Mouse (Mus musculus) forebrain, postnatal 0 days (tissue): ENCODE measurements around the gene Mcm9. TPM values are rescaled to one million over a fixed set of nuclear protein-coding genes. Genes with fewer than 3 reads are reported as not detected.

Experiments
- ATAC-seq: fragments of 200-750 bp; cut with Nextera tagmentation; 2 replicates; pipeline ENCODE4 v1.8.0; 2017; ENCODE audit warnings: mild to moderate bottlenecking, moderate library complexity
- DNase-seq: peaks from one replicate; pipeline ENCODE4 v3.0.0-alpha.2; 2015
- H3K27ac ChIP-seq: fragments of 300-500 bp; sonication (generic); 2 replicates; pipeline ENCODE4 v1.5.1; 2014; ENCODE audit warnings: low read depth, mild to moderate bottlenecking, antibody characterized with exemption, low read length, moderate library complexity, mixed read lengths
- H3K27me3 ChIP-seq: fragments of 300-500 bp; sonication (generic); 2 replicates; pipeline ENCODE4 v1.6.1; 2014; ENCODE audit warnings: mild to moderate bottlenecking, low read length, mixed read lengths; ENCODE audit not compliant: insufficient read depth
- H3K36me3 ChIP-seq: fragments of 300-500 bp; sonication (generic); 2 replicates; pipeline ENCODE4 v1.6.1; 2014; ENCODE audit warnings: mild to moderate bottlenecking, moderate library complexity; ENCODE audit not compliant: insufficient read depth
- H3K4me1 ChIP-seq: fragments of 300-500 bp; sonication (generic); 2 replicates; pipeline ENCODE4 v1.6.1; 2014; ENCODE audit warnings: antibody characterized with exemption; ENCODE audit not compliant: insufficient read depth
- H3K4me2 ChIP-seq: fragments of 300-500 bp; sonication (generic); 2 replicates; pipeline ENCODE4 v1.6.1; 2014; ENCODE audit warnings: low read depth, mild to moderate bottlenecking, moderate library complexity
- H3K4me3 ChIP-seq: fragments of 300-500 bp; sonication (generic); 2 replicates; pipeline ENCODE4 v1.5.1; 2014; ENCODE audit warnings: low read depth, low read length, mixed read lengths
- H3K9ac ChIP-seq: fragments of 300-500 bp; sonication (generic); 2 replicates; pipeline ENCODE4 v1.6.1; 2014; ENCODE audit warnings: mild to moderate bottlenecking
- H3K9me3 ChIP-seq: fragments of 300-500 bp; sonication (generic); 2 replicates; pipeline ENCODE4 v1.6.1; 2016; ENCODE audit warnings: low read length
- CTCF ChIP-seq: sonication (generic); IDR thresholded peaks from 2 replicates; pipeline ENCODE4 v1.5.1; 2016; ENCODE audit warnings: antibody characterized with exemption, control low read depth, low read depth
- WGBS: fragments of 180-500 bp; shearing (Covaris S2); extraction: QIAGEN DNeasy Blood & Tissue Kit; methylation state at CpG from one replicate; pipeline ENCODE4 v1.1.7; 2014; 5-methylcytosine and 5-hydroxymethylcytosine counted together
- polyA plus RNA-seq: library from polyadenylated mRNA; unstranded; fragments of >200 nt; fragmentation: Nextera tagmentation; extraction: Ambion mirVana; gene quantifications from 2 replicates; pipeline ENCODE4 v1.2.1, GENCODE M21; 2015
- total RNA-seq: library from RNA; depleted of rRNA; stranded (reverse); fragments of >200 nt; gene quantifications from 2 replicates; pipeline ENCODE4 v1.2.3, GENCODE M21; 2014

The Mcm9 gene
- total and polyA plus RNA-seq, 2 experiments from 2014 or later, result 4.5 to 5.4 TPM

DNA sequence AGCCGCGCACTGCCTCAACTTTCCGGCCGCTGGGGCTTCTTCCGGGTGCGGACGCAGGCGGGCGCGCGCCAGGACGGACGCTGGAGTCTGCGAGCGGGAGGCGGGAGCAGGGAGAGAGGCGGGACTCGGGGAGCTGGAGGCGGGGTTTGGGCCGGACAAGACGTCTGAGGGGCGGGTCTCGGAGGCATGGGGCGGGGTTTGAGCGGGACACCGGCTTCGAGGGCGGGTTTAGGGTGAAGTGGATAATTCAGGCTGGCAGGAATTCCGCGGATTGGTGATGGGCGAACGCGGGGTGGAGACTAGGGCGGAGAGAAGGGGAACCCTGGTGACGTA is 355 bp downstream of the Mcm9 start:
- TF ChIP-seq CTCF, result no peak
- no peaks in the 10 kb centered on the region for H3K27me3 ChIP-seq
- H3K4me2 ChIP-seq, result peak overlapping the region; percentile 53
- H3K36me3 ChIP-seq, result no peaks in the 10 kb centered on the region
- H3K27ac ChIP-seq, result peak overlapping the region; percentile 85
- H3K9me3 ChIP-seq, result no peaks in the 10 kb centered on the region
- WGBS, result 3% methylated on average over 35 of the region's 35 CpGs
- H3K4me3 ChIP-seq, result peak overlapping the region; percentile 93
- DNase-seq, result peak; percentile 96
- peak; percentile 95 for ATAC-seq
- H3K9ac ChIP-seq, result peak overlapping the region; percentile 62
- H3K4me1 ChIP-seq, result no peaks in the 10 kb centered on the region

DNA sequence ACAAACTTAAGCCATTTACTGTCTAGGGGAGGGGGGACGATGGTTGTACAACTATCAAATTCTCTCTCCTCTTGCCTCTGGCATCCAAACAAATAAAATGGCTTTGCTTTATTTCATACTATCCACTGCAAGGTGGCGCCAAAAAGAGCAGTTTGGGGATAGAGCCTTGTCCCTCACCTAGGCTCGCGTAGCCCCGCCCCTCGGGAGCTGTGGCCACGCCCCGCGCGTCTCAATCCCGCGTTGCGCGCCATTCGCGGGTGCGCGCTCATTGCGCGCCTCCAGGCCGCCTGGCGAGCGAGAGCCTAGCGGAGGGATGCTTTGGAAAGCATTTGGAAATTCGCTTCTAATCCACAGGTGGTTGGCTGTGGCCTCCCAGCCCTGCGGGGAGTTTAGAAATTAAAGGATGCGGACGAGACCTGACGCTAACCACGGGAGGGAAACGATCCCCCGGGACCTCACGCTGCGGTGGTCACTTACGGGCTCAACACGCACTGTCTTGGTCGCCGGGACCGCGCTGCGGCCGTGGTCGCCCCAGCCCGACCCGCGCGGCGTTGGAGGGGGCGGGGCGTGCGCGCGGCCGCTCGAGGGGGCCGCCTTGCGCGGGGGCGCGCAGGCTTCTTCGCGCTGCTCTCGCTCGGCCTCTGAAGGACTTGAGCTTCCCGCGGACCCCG is 857 bp downstream of the Mcm9 start:
- H3K9me3 ChIP-seq, result no peaks in the 10 kb centered on the region
- peak overlapping the region; percentile 53 for H3K4me2 ChIP-seq
- no peaks in the 10 kb centered on the region for H3K27me3 ChIP-seq
- TF ChIP-seq CTCF, result peak; percentile 63
- H3K4me1 ChIP-seq, result no peaks in the 10 kb centered on the region
- peak overlapping the region; percentile 93 for H3K4me3 ChIP-seq
- ATAC-seq (peak; percentile 83), DNase-seq (peak; percentile 94)
- under 1% methylated on average over 66 of the region's 67 CpGs for WGBS
- peak overlapping the region; percentile 85 for H3K27ac ChIP-seq
- peak overlapping the region; percentile 62 for H3K9ac ChIP-seq
- H3K36me3 ChIP-seq, result no peaks in the 10 kb centered on the region

DNA sequence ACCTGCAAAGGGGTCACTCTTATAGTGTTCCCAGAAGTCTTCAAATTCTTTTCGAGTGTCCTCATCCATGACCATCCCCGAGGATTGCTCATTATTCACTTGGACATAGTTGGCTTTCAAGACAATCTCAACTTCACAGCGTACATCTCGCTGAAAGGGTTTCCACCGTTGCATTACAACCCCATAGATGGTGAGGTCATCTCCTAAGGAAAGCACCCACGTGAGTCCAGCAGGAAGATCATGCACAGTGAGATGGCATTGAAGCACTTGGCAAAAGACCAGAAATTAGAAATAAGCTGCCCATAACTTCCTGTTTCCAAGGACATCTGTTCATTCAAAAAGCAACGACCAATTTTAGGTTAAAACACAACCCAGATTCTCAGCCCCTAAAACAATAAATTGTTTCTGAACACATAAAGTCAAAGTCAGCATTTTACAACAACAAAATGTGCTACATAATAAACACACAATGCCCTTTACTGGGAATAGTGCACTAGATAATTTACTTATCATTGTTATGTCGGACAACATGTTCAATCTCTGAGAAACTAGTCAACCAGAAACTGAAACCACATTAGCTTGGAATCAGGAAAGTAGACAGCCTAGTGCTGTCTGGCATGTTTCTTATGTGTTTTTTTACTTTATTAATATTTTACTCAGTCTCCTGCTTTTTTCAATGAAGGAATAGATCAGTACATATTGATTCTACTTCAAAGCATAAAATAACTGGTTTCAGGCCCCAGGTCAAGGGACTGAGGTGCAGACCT is 14.2 kb downstream of the Mcm9 start:
- Histone ChIP-seq H3K4me2 (no peak overlapping the region), H3K4me1 (no peaks in the 10 kb centered on the region), H3K27me3 (no peaks in the 10 kb centered on the region), H3K4me3 (no peak overlapping the region), H3K9ac (no peak overlapping the region), H3K9me3 (no peaks in the 10 kb centered on the region), H3K36me3 (peaks cover 10% of the 10 kb centered on the region; the same call in 1 of the 2 replicates), H3K27ac (no peak overlapping the region)
- DNase-seq (no peak), ATAC-seq (no peak)
- TF ChIP-seq CTCF, result no peak
- 82% methylated on average over 8 of the region's 8 CpGs for WGBS

DNA sequence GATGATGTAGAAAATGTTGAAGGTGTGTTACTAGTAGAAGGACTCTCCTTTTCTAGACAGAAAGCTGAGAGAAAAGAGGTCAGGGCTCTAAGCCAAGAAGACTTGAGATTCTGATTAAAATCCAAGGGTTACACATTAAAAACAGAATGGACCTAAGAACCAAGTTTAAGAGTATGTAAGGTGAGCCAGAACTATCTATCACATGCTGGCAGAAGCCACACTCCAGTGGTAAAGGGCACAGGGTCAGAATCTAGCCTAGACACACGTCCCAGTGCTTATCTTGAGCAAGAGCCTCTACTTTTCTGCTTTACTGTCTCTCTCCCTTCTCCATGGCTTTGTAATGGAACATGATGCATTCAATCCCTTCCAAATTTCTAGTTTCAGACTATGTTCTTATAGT is 16.3 kb downstream of the Mcm9 start:
- no peak overlapping the region for H3K27ac ChIP-seq
- TF ChIP-seq CTCF, result no peak
- 90% methylated on average over 1 of the region's 1 CpGs for WGBS
- DNase-seq (no peak), ATAC-seq (no peak)
- H3K4me1 ChIP-seq, result no peaks in the 10 kb centered on the region
- H3K36me3 ChIP-seq, result peaks cover 21% of the 10 kb centered on the region
- no peak overlapping the region for H3K4me2 ChIP-seq
- no peaks in the 10 kb centered on the region for H3K9me3 ChIP-seq
- H3K27me3 ChIP-seq, result no peaks in the 10 kb centered on the region
- H3K9ac ChIP-seq, result no peak overlapping the region
- H3K4me3 ChIP-seq, result no peak overlapping the region

- Histone ChIP-seq H3K27ac (peak overlapping the region; percentile 57; the same call in 1 of the 2 replicates), H3K4me3 (no peak overlapping the region), H3K9me3 (no peaks in the 10 kb centered on the region), H3K4me1 (no peaks in the 10 kb centered on the region), H3K4me2 (no peak overlapping the region), H3K9ac (no peak overlapping the region), H3K27me3 (no peaks in the 10 kb centered on the region), H3K36me3 (peaks cover 27% of the 10 kb centered on the region)
- DNase-seq (peak; percentile 85), ATAC-seq (peak; percentile 97)
- 35% methylated on average over 1 of the region's 1 CpGs for WGBS
- TF ChIP-seq CTCF, result peak; percentile 38
Observed at GRCm38 (mm10) chr10:53612172-53612571, 18.1 kb downstream of the Mcm9 start.

DNA sequence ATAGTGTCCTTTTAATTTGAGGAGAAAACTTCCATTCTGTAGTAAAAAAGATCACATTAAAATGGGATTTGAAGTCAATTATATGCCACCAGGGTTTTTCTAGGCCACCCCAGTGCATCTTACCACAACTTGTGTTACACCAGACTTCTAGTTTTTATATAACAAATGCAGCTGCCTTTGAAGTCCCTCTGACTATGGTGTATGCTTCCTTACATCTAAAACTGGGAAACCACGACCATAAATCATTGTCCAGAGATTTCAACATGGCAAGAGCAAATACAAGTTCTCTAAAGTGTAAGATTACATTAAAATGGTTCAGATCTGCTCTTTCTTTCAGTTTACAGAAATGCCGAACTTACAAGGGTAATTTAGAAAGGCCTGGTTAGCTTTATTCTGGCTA is 22.0 kb downstream of the Mcm9 start:
- no peak for ATAC-seq
- 69% methylated on average over 2 of the region's 2 CpGs for WGBS

DNA sequence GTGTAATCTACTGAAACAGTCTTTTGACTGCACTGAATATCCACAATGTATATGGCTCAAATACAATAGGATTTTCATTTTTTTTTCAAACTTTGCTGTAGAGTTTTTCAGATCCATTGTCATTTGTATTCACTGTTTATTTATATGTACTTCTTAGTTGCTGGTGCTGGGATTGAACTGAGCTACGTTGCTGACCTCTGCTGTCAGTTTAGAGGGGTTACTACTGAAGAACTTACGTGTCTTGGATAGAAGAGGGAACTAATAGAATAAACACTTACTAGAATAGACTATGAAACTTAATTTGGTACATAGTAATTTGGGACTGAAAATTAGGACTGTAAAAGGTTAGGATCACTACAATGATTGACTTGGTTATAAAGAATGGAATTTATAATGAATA is 24.9 kb downstream of the Mcm9 start:
- H3K36me3 ChIP-seq, result peaks cover 31% of the 10 kb centered on the region
- no peak overlapping the region for H3K27ac ChIP-seq
- DNase-seq (no peak), ATAC-seq (no peak)
- H3K4me2 ChIP-seq, result no peak overlapping the region
- 55% methylated on average over 2 of the region's 2 CpGs for WGBS
- no peaks in the 10 kb centered on the region for H3K27me3 ChIP-seq
- H3K9ac ChIP-seq, result no peak overlapping the region
- H3K4me1 ChIP-seq, result no peaks in the 10 kb centered on the region
- H3K9me3 ChIP-seq, result no peaks in the 10 kb centered on the region
- no peak for TF ChIP-seq CTCF
- no peak overlapping the region for H3K4me3 ChIP-seq

More for the DNA sequence above, 22.0 kb downstream of the Mcm9 start:
- no peak for TF ChIP-seq CTCF
- Histone ChIP-seq H3K4me3 (no peak overlapping the region), H3K27ac (no peak overlapping the region), H3K9ac (no peak overlapping the region), H3K4me1 (no peaks in the 10 kb centered on the region), H3K27me3 (no peaks in the 10 kb centered on the region), H3K4me2 (no peak overlapping the region), H3K9me3 (no peaks in the 10 kb centered on the region), H3K36me3 (peaks cover 29% of the 10 kb centered on the region)
- no peak for DNase-seq
